Mouse (Mus musculus) cerebellum, postnatal 10 days (tissue): ENCODE data around the gene Tesk2.
"Not testable (repeated sequence)": the region's sequence is repeated elsewhere in the genome, so short reads cannot be mapped to it uniquely, and the experiment has no call there.

Source experiments
- DNase-seq, 2 experiments: peaks; one replicate each; pipeline ENCODE4 v3.0.0; 2021; ENCODE audit warnings: mixed read lengths in 2 of 2

The Tesk2 gene

GRCm38 (mm10) chr4:116720343-116721097, at the start of gene Tesk2:
Gene Tesk2, plus strand, starts transcription at chr4:116720948.
- peak; percentile 94 to 95 for DNase-seq

- no peak for DNase-seq
Measured at GRCm38 (mm10) chr4:116672785-116673184, 48.0 kb upstream of the Tesk2 start.

GRCm38 (mm10) chr4:116674761-116675160, 46.0 kb upstream of the Tesk2 start:
- DNase-seq: not testable (repeated sequence)

- DNase-seq: no peak
Measured at GRCm38 (mm10) chr4:116676027-116676426, 44.7 kb upstream of the Tesk2 start.

- no peak for DNase-seq
Measured at GRCm38 (mm10) chr4:116677808-116678207, 42.9 kb upstream of the Tesk2 start.

GRCm38 (mm10) chr4:116679141-116679540, 41.6 kb upstream of the Tesk2 start:
- DNase-seq: no peak

- DNase-seq: not testable (repeated sequence)
Measured at GRCm38 (mm10) chr4:116680521-116680920, 40.2 kb upstream of the Tesk2 start.

- no peak for DNase-seq
Measured at GRCm38 (mm10) chr4:116683957-116684356, 36.8 kb upstream of the Tesk2 start.

- no peak for DNase-seq
Measured at GRCm38 (mm10) chr4:116684665-116685064, 36.1 kb upstream of the Tesk2 start.

- peak; percentile 95 to 96 for DNase-seq
Measured at GRCm38 (mm10) chr4:116685402-116686061, 35.2 kb upstream of the Tesk2 start, which contains the start of gene Prdx1. Gene Prdx1, plus strand, starts transcription at chr4:116685544.

- no peak for DNase-seq
Measured at GRCm38 (mm10) chr4:116687041-116687440, 33.7 kb upstream of the Tesk2 start.

- DNase-seq: no peak
Measured at GRCm38 (mm10) chr4:116689309-116689876, 31.4 kb upstream of the Tesk2 start.

- no peak for DNase-seq
Measured at GRCm38 (mm10) chr4:116692146-116692545, 28.6 kb upstream of the Tesk2 start.

- no peak for DNase-seq
Measured at GRCm38 (mm10) chr4:116693785-116694184, 27.0 kb upstream of the Tesk2 start.

GRCm38 (mm10) chr4:116698693-116699342, 21.9 kb upstream of the Tesk2 start:
- DNase-seq: no peak

- DNase-seq: no peak
Measured at GRCm38 (mm10) chr4:116700964-116701363, 19.8 kb upstream of the Tesk2 start.

- DNase-seq: peak; percentile 80 to 88
Measured at GRCm38 (mm10) chr4:116703804-116704203, 16.9 kb upstream of the Tesk2 start.

GRCm38 (mm10) chr4:116707666-116708065, 13.1 kb upstream of the Tesk2 start:
- peak in 1 of 2 experiments; percentile 21 for DNase-seq

GRCm38 (mm10) chr4:116708201-116708764, 12.5 kb upstream of the Tesk2 start, which contains the start of the genes Mmachc and Ccdc163:
Gene Mmachc, minus strand, starts transcription at chr4:116708406.
Gene Ccdc163, plus strand, starts transcription at chr4:116708509.
- peak; percentile 89 to 94 for DNase-seq

- DNase-seq: peak in 1 of 2 experiments; percentile 12
Measured at GRCm38 (mm10) chr4:116708791-116709390, 11.9 kb upstream of the Tesk2 start.

- no peak for DNase-seq
Measured at GRCm38 (mm10) chr4:116710154-116710553, 10.6 kb upstream of the Tesk2 start.

- DNase-seq: peak; percentile 74 to 75
Measured at GRCm38 (mm10) chr4:116712536-116712935, 8.2 kb upstream of the Tesk2 start.
